Mouse (Mus musculus) midbrain, postnatal 0 days (tissue): ENCODE data around the gene Praf2. TPM values are rescaled to one million over a fixed set of nuclear protein-coding genes. Genes with fewer than 3 reads are reported as not detected.

ENCODE experiments used
- ATAC-seq: fragments of 200-750 bp; cut with Nextera tagmentation; 2 replicates; pipeline ENCODE4 v1.8.0; 2017; ENCODE audit warnings: moderate number of reproducible peaks, mild to moderate bottlenecking, moderate TSS enrichment, moderate library complexity; ENCODE audit not compliant: low FRiP score
- DNase-seq: peaks from one replicate; pipeline ENCODE4 v3.0.0-alpha.2; 2015; ENCODE audit warnings: low spot score
- H3K27ac ChIP-seq: fragments of 300-500 bp; sonication (generic); 2 replicates; pipeline ENCODE4 v1.5.1; 2014; ENCODE audit warnings: low read depth, mild to moderate bottlenecking, low read length, mixed read lengths
- H3K27me3 ChIP-seq: fragments of 300-500 bp; sonication (generic); 2 replicates; pipeline ENCODE4 v1.6.1; 2014; ENCODE audit warnings: low read length, control low read depth, mixed read lengths; ENCODE audit not compliant: insufficient read depth
- H3K36me3 ChIP-seq: fragments of 300-500 bp; sonication (generic); 2 replicates; pipeline ENCODE4 v1.6.1; 2014; ENCODE audit warnings: low read length, control low read depth, mixed read lengths; ENCODE audit not compliant: insufficient read depth
- H3K4me1 ChIP-seq: fragments of 300-500 bp; sonication (generic); 2 replicates; pipeline ENCODE4 v1.6.1; 2014; ENCODE audit warnings: mild to moderate bottlenecking, control low read depth, antibody characterized with exemption, low read length, mixed read lengths; ENCODE audit not compliant: insufficient read depth
- H3K4me2 ChIP-seq: fragments of 300-500 bp; sonication (generic); 2 replicates; pipeline ENCODE4 v1.6.1; 2014; ENCODE audit warnings: low read depth, mild to moderate bottlenecking, low read length, mixed read lengths; ENCODE audit not compliant: poor library complexity, severe bottlenecking
- H3K4me3 ChIP-seq: fragments of 300-500 bp; sonication (generic); 2 replicates; pipeline ENCODE4 v1.5.1; 2014; ENCODE audit warnings: low read depth, mild to moderate bottlenecking, low read length, moderate library complexity
- H3K9ac ChIP-seq: fragments of 300-500 bp; sonication (generic); replicated peaks from 2 replicates; pipeline ENCODE4 v1.6.1; 2014; ENCODE audit warnings: mild to moderate bottlenecking, low read length, moderate library complexity, mixed read lengths; ENCODE audit not compliant: poor library complexity, severe bottlenecking
- H3K9me3 ChIP-seq: fragments of 300-500 bp; sonication (generic); 2 replicates; pipeline ENCODE4 v1.6.1; 2016; ENCODE audit warnings: low read length, control low read depth
- CTCF ChIP-seq: IDR thresholded peaks from 2 replicates; pipeline ENCODE4 v1.5.1; 2016; ENCODE audit warnings: antibody characterized with exemption, mild to moderate bottlenecking
- whole genome bisulfite sequencing: fragments of 180-500 bp; shearing (Covaris S2); extraction: QIAGEN DNeasy Blood & Tissue Kit; methylation state at CpG from one replicate; pipeline ENCODE4 v1.1.7; 2014; 5-methylcytosine and 5-hydroxymethylcytosine counted together
- polyA plus RNA-seq: library from polyadenylated mRNA; unstranded; fragments of >200 nt; fragmentation: Nextera tagmentation; extraction: Ambion mirVana; gene quantifications from 2 replicates; pipeline ENCODE4 v1.2.1, GENCODE M21; 2015
- total RNA-seq: library from RNA; depleted of rRNA; stranded (reverse); fragments of >200 nt; gene quantifications from 2 replicates; pipeline ENCODE4 v1.2.3, GENCODE M21; 2014; rRNA removed

Praf2 gene
- 110 and 134 TPM in 2 replicates for total RNA-seq
- polyA plus RNA-seq = 136 and 146 TPM in 2 replicates

GRCm38 (mm10) chrX:7728215-7728921 is at the start of gene Praf2:
Praf2 (plus strand) TSS chrX:7728439.
- Histone ChIP-seq H3K9me3 (no peaks in the 10 kb centered on the region), H3K4me2 (peak within 1 kb of the TSS; percentile 48), H3K27ac (peak within 1 kb of the TSS; percentile 62), H3K4me1 (no peaks in the 10 kb centered on the region), H3K4me3 (peak within 1 kb of the TSS; percentile 39), H3K27me3 (no peaks in the 10 kb centered on the region), H3K36me3 (0 out of 2 replicates have a peak, but pooled peaks cover 3% of the 10 kb centered on the region), H3K9ac (peak within 1 kb of the TSS; percentile 52)
- peak; percentile 19; the same call in 1 of the 2 replicates for TF ChIP-seq CTCF
- peak; percentile 93 for DNase-seq
- ATAC-seq = peak; percentile 92
- WGBS = 16% methylated on average over 42 of the region's 42 CpGs

- Histone ChIP-seq H3K4me2 (no peak overlapping the region), H3K4me1 (no peaks in the 10 kb centered on the region), H3K36me3 (no peaks in the 10 kb centered on the region), H3K9me3 (no peaks in the 10 kb centered on the region), H3K9ac (no peak overlapping the region), H3K27ac (no peak overlapping the region), H3K4me3 (no peak overlapping the region), H3K27me3 (no peaks in the 10 kb centered on the region)
- TF ChIP-seq CTCF = no peak; the same call in 1 of the 2 replicates
- 42% methylated on average over 3 of the region's 3 CpGs for WGBS
- DNase-seq (no peak), ATAC-seq (no peak)
Measured at GRCm38 (mm10) chrX:7678986-7679385, 49.3 kb upstream of the Praf2 start.

GRCm38 (mm10) chrX:7679405-7680056 is 48.7 kb upstream of the Praf2 start:
- TF ChIP-seq CTCF = peak; percentile 82
- 26% methylated on average over 27 of the region's 27 CpGs for WGBS

GRCm38 (mm10) chrX:7680057-7680412 is 48.2 kb upstream of the Praf2 start:
- Histone ChIP-seq H3K4me3 (peak overlapping the region; percentile 24), H3K9me3 (no peaks in the 10 kb centered on the region), H3K27ac (no peak overlapping the region), H3K9ac (no peak overlapping the region), H3K27me3 (no peaks in the 10 kb centered on the region), H3K4me2 (peak overlapping the region; percentile 45), H3K4me1 (no peaks in the 10 kb centered on the region), H3K36me3 (no peaks in the 10 kb centered on the region)
- DNase-seq = no peak
- TF ChIP-seq CTCF = no peak
- 25% methylated on average over 12 of the region's 12 CpGs for WGBS
- ATAC-seq = no peak

More at GRCm38 (mm10) chrX:7679405-7680056, 48.7 kb upstream of the Praf2 start:
- DNase-seq (peak; percentile 87), ATAC-seq (peak; percentile 85)
- no peaks in the 10 kb centered on the region for H3K9me3 ChIP-seq
- no peaks in the 10 kb centered on the region for H3K27me3 ChIP-seq
- no peaks in the 10 kb centered on the region for H3K4me1 ChIP-seq
- no peak overlapping the region for H3K27ac ChIP-seq
- peak overlapping the region; percentile 45 for H3K4me2 ChIP-seq
- H3K9ac ChIP-seq = no peak overlapping the region
- no peaks in the 10 kb centered on the region for H3K36me3 ChIP-seq
- H3K4me3 ChIP-seq = peak overlapping the region; percentile 24

- Histone ChIP-seq H3K4me3 (peak within 1 kb of the TSS; percentile 24), H3K9ac (no peak within 1 kb of the TSS), H3K4me2 (peak within 1 kb of the TSS; percentile 45), H3K4me1 (no peaks in the 10 kb centered on the region), H3K9me3 (no peaks in the 10 kb centered on the region), H3K27me3 (no peaks in the 10 kb centered on the region), H3K36me3 (no peaks in the 10 kb centered on the region), H3K27ac (no peak within 1 kb of the TSS)
- no peak for ATAC-seq
- no peak for DNase-seq
- no peak for TF ChIP-seq CTCF
- WGBS = 72% methylated on average over 10 of the region's 14 CpGs
Measured at GRCm38 (mm10) chrX:7680864-7681263, 47.4 kb upstream of the Praf2 start, which contains the start of gene Magix. Magix (minus strand) TSS chrX:7681251.

- Histone ChIP-seq H3K4me3 (no peak overlapping the region), H3K4me2 (no peak overlapping the region), H3K36me3 (no peaks in the 10 kb centered on the region), H3K9me3 (no peaks in the 10 kb centered on the region), H3K27ac (no peak overlapping the region), H3K4me1 (no peaks in the 10 kb centered on the region), H3K9ac (no peak overlapping the region), H3K27me3 (no peaks in the 10 kb centered on the region)
- TF ChIP-seq CTCF = no peak
- DNase-seq (no peak), ATAC-seq (no peak)
- WGBS = 68% methylated on average over 2 of the region's 2 CpGs
Measured at GRCm38 (mm10) chrX:7688321-7688720, 39.9 kb upstream of the Praf2 start.
